Mouse (Mus musculus) urinary bladder, postnatal 25 days (tissue): ENCODE measurements at regions not wholly inside any gene's neighbourhood (a gene's known extent, or its start where the extent isn't known, plus 50 kb on each side); places are given as distances from the start of the nearest gene placed in this dataset.
"Not testable (repeated sequence)": the region's sequence is repeated elsewhere in the genome, so short reads cannot be mapped to it uniquely, and the experiment has no call there.

Source experiments
- DNase-seq: peaks from one replicate; pipeline ENCODE4 v3.0.0; 2022; ENCODE audit warnings: low spot score

GRCm38 (mm10) chr12:17852138-17852537 lies 161.5 kb downstream of the Hpcal1 start:
- peak; percentile 38 for DNase-seq

DNA sequence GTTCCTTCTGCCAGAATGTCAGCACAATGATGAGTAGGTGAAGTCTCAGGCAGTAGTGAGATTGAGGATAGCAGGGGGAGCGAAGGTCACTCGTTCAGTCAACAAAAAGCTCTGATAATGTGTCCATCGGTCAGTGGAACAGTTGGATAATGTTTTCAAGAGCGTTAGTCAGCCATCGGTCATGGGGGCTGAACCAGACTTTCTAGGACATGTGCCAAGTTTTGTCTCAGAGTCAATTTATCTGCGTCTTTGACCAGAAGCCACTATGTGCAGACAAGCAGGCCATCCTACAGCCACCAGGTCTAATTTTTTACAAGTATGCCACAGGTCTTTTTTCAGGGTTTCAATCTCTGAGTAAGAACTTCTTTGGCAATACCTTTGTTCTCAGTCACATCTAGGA lies 181.8 kb downstream of the Hpcal1 start:
- not testable (repeated sequence) for DNase-seq

GRCm38 (mm10) chr12:17881371-17882116 lies 190.9 kb downstream of the Hpcal1 start:
- DNase-seq, result peak; percentile 74

DNA sequence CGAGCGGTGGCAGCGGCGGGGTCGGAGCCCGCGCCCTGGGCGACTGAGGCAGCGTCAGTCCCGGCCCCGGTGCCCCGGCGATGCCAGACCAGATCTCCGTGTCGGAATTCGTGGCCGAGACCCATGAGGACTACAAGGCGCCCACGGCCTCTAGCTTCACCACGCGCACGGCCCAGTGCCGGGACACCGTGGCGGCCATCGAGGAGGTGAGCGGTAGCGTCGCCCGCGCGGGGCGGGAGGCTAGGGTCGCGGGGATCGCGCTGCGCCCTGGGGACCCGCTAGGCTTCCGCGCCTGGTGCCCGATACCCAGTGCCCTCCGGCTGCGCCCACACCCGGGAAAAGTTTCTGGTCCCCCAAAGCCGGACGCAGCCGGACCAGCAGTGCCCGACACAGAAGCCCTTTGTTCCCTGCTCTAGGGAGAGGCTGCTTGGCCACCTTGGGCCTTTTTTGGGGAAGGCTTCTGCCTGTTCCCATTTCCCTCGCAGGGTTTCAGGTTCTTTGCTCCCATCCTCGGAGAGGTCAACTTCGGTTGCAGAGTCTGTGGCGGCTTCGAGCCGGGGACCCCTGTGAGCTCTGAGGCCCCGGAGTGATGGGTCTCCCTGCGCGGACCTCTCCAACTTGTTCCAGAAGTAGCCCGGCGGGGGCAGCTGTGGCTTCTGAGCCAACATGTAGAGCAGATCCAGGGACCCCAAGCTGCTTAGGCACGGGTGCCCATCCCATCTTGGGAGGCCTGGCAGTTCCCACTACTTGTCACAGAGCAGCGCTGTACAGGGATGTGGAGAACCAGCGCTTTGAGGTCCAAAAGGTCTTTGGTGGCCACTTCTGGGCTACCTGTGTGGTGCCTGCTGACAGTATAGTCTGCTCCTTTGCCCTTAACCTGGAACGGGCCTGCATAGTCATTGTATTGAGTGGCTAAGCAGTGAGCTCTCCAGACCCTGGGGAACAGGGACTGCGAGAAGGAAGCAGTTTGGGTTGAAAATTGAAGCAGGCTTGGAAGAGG lies 191.8 kb downstream of the Hpcal1 start:
- DNase-seq, result peak; percentile 6

DNA sequence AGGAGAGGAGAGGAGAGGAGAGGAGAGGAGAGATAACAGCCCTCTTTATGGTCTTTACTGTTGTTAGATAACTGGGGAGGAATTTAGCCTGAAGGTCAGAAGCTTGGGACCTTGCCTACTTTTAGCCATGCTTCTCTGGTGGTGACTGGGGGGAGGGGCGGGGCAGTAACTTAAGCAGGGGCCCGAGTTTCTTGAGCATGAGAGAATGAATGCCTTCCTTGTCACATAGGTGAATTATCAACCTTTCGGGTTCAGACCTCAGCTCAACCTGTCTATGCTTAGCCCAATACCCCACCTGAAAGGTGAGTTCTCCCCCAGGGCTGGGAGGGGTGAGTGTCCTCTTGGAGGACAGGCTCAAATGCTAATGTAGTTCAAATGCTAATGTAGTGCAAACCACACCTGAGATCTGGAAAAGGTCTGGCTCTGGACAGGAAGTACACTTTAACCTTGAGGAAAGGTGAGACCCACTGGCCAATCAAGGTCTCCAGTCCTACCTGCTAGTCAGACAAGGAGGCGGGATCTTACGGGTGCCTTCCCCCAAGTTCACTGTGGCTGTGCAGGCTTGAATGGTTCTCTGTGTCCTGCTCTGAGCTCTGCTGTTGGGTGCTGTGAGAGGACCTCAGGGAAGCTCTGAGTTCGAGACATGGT lies 201.1 kb downstream of the Hpcal1 start:
- not testable (repeated sequence) for DNase-seq

DNA sequence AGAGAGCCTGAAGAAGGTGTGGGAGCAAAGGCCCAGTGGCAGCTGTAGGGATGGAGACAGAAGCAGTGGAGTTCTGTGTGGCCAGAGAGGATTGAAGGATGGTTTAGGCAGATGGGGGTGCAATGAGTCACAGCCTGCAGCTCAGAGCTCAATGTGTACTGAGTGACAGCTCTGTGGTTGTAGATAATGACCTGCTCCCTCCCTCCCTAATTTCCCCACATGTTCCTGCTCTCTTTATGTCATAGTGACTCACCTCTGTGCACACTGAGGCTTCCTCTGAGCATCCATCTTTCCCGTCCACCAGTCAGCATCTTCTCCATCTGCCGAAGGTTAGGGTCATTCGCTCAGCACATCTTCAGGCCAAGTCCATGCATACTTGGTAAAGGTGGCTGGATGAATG lies 222.4 kb downstream of the Hpcal1 start:
- DNase-seq, result not testable (repeated sequence)
